ENCODE assay signal across 27 mouse cellular contexts in the genomic region with DNA sequence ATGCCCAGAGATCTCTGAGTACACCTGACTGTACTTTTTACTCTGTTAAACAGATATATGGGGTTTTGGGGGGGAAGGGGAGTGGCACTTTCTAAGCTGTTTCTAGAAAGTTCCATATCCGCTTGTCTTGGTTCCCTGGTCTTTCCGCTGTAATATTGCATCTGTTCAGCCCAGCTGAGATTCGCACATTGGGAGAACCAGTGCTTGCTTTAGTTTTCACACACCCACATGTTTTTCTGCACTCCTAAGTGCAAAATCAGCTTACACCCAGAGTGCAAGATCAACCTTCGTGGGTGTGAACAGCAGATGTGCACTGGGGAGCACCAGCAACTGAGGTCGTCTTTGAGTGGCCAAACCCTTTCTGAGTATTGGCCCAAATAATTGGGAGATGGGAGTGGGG.
DNase-seq lines count a peak whose midpoint lies in the region; ATAC-seq and TF ChIP-seq lines count a peak whose summit lies in the region.
"Had no signal": no experiment of that assay in that cellular context is flagged by ENCODE, and none has a peak within 500 bp of the region (broad histone marks: within the 10 kb centered on the region; RNA-seq: fewer than 3 reads in every experiment).

No protein-coding gene starts in this region.

- no peaks in the 10 kb centered on the region for H3K27me3 ChIP-seq in kidney, embryonic 15.5 days
- H3K27me3 ChIP-seq in kidney, adult 2 months (replicated peaks; ENCODE audit: control insufficient read depth, insufficient read depth, low read length): no peaks in the 10 kb centered on the region
- H3K27me3 ChIP-seq in lung, embryonic 16.5 days (ENCODE audit: control insufficient read depth, insufficient read depth, low read depth, low read length): no peaks in the 10 kb centered on the region
- H3K27me3 ChIP-seq: embryonic facial prominence, embryonic 12.5 days; hindbrain, embryonic 15.5 days; limb, embryonic 12.5 days; Patski had no signal

- H3K4me1 ChIP-seq in kidney, embryonic 15.5 days: peaks cover 18% of the 10 kb centered on the region
- no peaks in the 10 kb centered on the region for H3K4me1 ChIP-seq in kidney, adult 2 months (ENCODE audit: control insufficient read depth, insufficient read depth, low read length)
- peaks cover 15% of the 10 kb centered on the region for H3K4me1 ChIP-seq in lung, embryonic 16.5 days (replicated peaks; ENCODE audit: control insufficient read depth, insufficient read depth, low read length)

- 69% methylated on average over 5 of the region's 5 CpGs for WGBS in kidney, embryonic 15.5 days
- WGBS in kidney, adult 2 months: 68% methylated on average over 5 of the region's 5 CpGs
- WGBS in lung, embryonic 16.5 days: 65% methylated on average over 5 of the region's 5 CpGs

- no peak for TF ChIP-seq CTCF in kidney, adult 2 months (conservative IDR thresholded peaks at IDR 0.05; ENCODE audit: insufficient read depth, insufficient read length, low read depth, low read length)

- TF ChIP-seq POLR2A in kidney, adult 2 months (IDR thresholded peaks at IDR 0.05; ENCODE audit: low read depth, low read length): no peak

- no peak overlapping the region for H3K9ac ChIP-seq in kidney, embryonic 15.5 days
- H3K9ac ChIP-seq in lung, embryonic 16.5 days (ENCODE audit: low read length): no peak overlapping the region
- H3K9ac ChIP-seq: embryonic facial prominence, embryonic 12.5 days; hindbrain, embryonic 15.5 days; limb, embryonic 12.5 days had no signal

- H3K4me2 ChIP-seq in kidney, embryonic 15.5 days: no peak overlapping the region
- H3K4me2 ChIP-seq in lung, embryonic 16.5 days (ENCODE audit: low read depth, low read length): no peak overlapping the region
- H3K4me2 ChIP-seq: embryonic facial prominence, embryonic 12.5 days; hindbrain, embryonic 15.5 days; limb, embryonic 12.5 days; liver, embryonic 11.5 days had no signal

- H3K27ac ChIP-seq in kidney, embryonic 15.5 days: peak overlapping the region; percentile 1; the same call in 1 of the 2 replicates
- H3K27ac ChIP-seq in kidney, adult 2 months (ENCODE audit: insufficient read depth, low read depth, low read length): no peak overlapping the region
- H3K27ac ChIP-seq in lung, embryonic 16.5 days (ENCODE audit: low read length): no peak overlapping the region
- H3K27ac ChIP-seq: embryonic facial prominence, embryonic 12.5 days; hindbrain, embryonic 10.5 days; hindbrain, embryonic 15.5 days; layer of hippocampus, adult 2 months; limb, embryonic 12.5 days had no signal

- H3K4me3 ChIP-seq in kidney, embryonic 15.5 days (replicated peaks): no peak overlapping the region
- H3K4me3 ChIP-seq in kidney, adult 2 months (ENCODE audit: insufficient read depth, low read depth, low read length): no peak overlapping the region
- no peak overlapping the region for H3K4me3 ChIP-seq in lung, embryonic 16.5 days (ENCODE audit: low read length)
- H3K4me3 ChIP-seq: embryonic facial prominence, embryonic 12.5 days; hindbrain, embryonic 10.5 days; hindbrain, embryonic 15.5 days; layer of hippocampus, adult 2 months; limb, embryonic 12.5 days had no signal

- H3K36me3 ChIP-seq in kidney, embryonic 15.5 days: no peaks in the 10 kb centered on the region
- H3K36me3 ChIP-seq in kidney, adult 2 months (ENCODE audit: control insufficient read depth, insufficient read depth, low read length): no peaks in the 10 kb centered on the region
- H3K36me3 ChIP-seq in lung, embryonic 16.5 days (ENCODE audit: control insufficient read depth, insufficient read depth, low read length): no peaks in the 10 kb centered on the region
- H3K36me3 ChIP-seq: embryonic facial prominence, embryonic 12.5 days; hindbrain, embryonic 10.5 days; hindbrain, embryonic 15.5 days; limb, embryonic 12.5 days had no signal

- H3K9me3 ChIP-seq in kidney, embryonic 15.5 days (replicated peaks): no peaks in the 10 kb centered on the region
- H3K9me3 ChIP-seq in lung, embryonic 16.5 days (ENCODE audit: control insufficient read depth, low read length): no peaks in the 10 kb centered on the region
- H3K9me3 ChIP-seq: embryonic facial prominence, embryonic 12.5 days; hindbrain, embryonic 15.5 days had no signal

- intact Hi-C loops in left cerebral cortex, postnatal 14 days (cut with DNase I): no loop called here

- no peak for ATAC-seq in kidney, embryonic 15.5 days (replicated peaks; ENCODE audit: low FRiP score)
- 0 out of 2 replicates have a peak, but pooled peaks have one; percentile 20 for ATAC-seq in lung, embryonic 16.5 days (ENCODE audit: low read depth)
- ATAC-seq: forebrain, embryonic 14.5 days; inflammation-experienced regulatory T-cells, adult 6 months; Patski had no signal

- DNase-seq in kidney, adult 2 months: no peak
- DNase-seq in lung, postnatal 4 days: no peak
- peak; percentile 39 to 52 for DNase-seq in left cerebral cortex, postnatal 14 days (ENCODE audit: low spot score in 2 of 2)
- DNase-seq in telencephalon, adult 2 months (ENCODE audit: low read depth, low spot score): peak; percentile 72
- no peak for DNase-seq in thymus, postnatal 25 days
- DNase-seq: adrenal gland, postnatal 10 days; cerebellum, adult 11-12 months; cerebellum, adult 9-11 months; gastrocnemius, postnatal 10 days; heart, postnatal 14 days; kidney, adult 11 months; kidney, postnatal 36 days; lung, postnatal 10 days; midbrain, embryonic 14.5 days; thymus, adult 18-20 months; thymus, postnatal 36 days had no signal

Comparison
In these comparisons a context has a peak if more than half of its experiments do, and no peak if none do; other contexts are left out.
1. DNase-seq: peak in left cerebral cortex, postnatal 14 days (2 of 2) and telencephalon, adult 2 months (single experiment); none in kidney, adult 2 months (single experiment), lung, postnatal 4 days (0 of 2) and thymus, postnatal 25 days (single experiment).